Mouse (Mus musculus) induced T-regulatory cell, adult 2 months (primary cell): Measurements from ENCODE around the gene Cdkal1.

Experiments used
- DNase-seq: peaks from one replicate; pipeline ENCODE4 v3.0.0-alpha.2; 2012; ENCODE audit warnings: low read depth

Cdkal1 gene

DNA sequence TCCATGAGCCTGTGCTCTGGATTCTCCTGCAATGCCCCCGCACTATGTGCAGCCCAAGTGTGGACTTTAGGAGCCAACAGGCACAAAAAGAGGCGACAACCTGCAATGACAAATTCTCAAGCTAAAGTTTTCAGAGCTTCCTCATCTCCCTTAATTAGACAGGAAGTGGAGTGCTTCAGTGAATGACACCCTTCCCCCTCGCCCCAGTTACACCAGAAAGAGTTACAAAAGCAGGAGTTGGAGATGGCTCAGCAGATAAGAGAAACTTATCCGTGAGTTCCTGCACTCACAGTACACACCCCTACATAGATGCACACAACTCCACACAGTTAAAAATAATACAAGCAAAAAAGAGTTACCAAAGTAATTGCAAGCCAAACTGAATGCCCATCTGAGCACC is 620.4 kb downstream of the Cdkal1 start:
- DNase-seq, result no peak

DNA sequence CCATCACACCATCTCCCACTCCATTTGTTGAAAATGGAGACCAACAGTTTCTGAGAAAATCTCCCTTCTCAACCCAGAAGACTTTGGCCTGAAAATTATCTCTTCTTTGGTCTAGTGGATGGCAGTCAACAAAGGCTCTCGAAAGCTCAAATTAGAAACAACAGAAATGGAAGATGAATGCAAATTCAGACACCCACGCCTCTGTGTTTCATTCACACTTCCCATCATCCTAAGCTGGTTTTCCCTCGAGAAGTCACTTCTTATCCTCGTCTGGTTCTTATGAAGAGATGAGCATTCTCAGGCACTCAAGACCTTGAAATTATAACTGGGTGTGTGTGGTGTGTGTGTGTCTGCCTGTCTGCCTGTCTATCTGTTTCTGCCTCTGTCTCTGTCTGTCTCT is 621.0 kb downstream of the Cdkal1 start:
- DNase-seq, result no peak

DNA sequence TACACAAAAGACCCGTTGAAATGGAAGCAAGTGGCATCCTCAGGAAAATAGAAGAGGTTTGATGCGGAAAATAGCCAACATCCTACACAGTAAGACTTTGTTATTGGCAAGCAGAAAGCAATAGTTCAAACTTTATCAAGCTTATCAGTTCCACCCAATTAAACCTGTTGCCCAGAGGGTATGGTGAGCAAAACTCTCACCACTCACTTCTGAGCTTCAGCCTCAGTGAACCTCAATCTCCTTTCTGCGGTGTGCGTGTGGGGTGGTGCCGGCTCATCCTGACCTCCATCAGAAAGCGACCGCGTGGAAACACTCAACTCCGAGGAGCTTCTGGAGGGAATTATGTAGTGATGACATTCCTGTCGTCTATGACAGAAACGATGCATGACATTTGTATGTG is 621.5 kb downstream of the Cdkal1 start:
- no peak for DNase-seq

- DNase-seq, result no peak
Measured at GRCm38 (mm10) chr13:29232681-29233080, 622.8 kb downstream of the Cdkal1 start.

GRCm38 (mm10) chr13:29224815-29225214 is 630.7 kb downstream of the Cdkal1 start:
- no peak for DNase-seq

GRCm38 (mm10) chr13:29222261-29222838 is 633.1 kb downstream of the Cdkal1 start:
- no peak for DNase-seq

DNA sequence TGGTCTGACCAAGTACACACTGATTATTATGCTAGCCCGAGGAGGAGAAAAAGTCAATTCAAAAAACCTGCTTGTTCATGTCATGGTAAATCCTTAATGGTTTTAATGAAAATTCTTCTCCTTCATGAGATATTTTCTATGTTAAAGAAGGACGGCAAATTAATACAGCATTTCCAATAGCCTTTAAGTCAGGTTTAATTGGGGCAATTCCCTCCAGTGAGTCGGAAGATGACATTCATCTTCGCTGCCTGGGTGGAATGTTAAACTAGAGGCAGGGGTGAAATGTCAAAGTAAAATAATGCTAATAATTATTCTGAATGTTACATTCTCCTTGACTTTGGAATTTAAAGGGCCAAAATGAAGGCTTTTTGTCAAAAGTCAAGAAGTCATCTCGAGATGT is 633.8 kb downstream of the Cdkal1 start:
- no peak for DNase-seq

- DNase-seq, result no peak
Measured at GRCm38 (mm10) chr13:29218594-29219230, 636.8 kb downstream of the Cdkal1 start.

- peak; percentile 5 for DNase-seq
Measured at GRCm38 (mm10) chr13:29210159-29211021, 645.1 kb downstream of the Cdkal1 start.

GRCm38 (mm10) chr13:29208749-29209148 is 646.7 kb downstream of the Cdkal1 start:
- no peak for DNase-seq

- no peak for DNase-seq
Measured at GRCm38 (mm10) chr13:29203856-29204255, 651.6 kb downstream of the Cdkal1 start.

- no peak for DNase-seq
Measured at GRCm38 (mm10) chr13:29203426-29203825, 652.0 kb downstream of the Cdkal1 start.

DNA sequence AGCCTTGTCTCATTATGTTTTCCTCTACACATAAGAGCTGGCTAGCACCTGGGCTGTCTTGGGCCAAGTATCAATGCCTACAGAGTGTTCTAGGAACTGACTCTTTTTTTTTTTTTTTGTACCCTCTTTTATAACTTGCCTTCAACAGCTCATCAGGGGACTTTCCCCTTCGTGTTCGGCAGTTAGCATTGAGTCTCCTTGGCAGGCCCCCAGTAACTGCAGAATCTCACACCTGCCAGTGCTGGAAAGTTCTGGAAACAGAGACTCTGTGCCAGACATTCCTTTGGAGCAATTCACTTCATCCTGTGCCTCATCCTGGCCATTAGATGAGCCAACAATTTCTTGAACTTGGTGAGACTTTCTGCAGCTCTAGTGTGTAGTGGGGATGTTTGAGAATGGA is 652.9 kb downstream of the Cdkal1 start:
- DNase-seq, result no peak

DNA sequence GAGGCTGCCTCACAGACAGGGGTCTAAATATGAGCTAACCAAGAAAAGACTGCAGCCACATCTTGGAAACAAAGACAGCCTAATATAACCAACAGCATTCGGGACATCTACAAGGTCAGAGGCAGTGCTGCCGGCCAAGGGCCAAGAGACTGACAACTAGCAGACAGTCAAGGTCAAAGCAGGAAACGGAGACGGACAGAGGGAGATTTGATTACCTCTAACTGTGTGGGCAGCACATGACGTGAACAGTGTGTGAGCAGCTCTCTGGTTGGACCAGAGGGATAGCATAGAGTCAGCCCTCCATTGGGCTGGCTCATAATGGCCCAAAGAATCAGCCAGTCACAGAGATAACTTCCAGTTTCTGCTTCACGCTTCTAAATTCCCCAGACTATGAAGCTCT is 655.8 kb downstream of the Cdkal1 start:
- no peak for DNase-seq

- DNase-seq, result no peak
Measured at GRCm38 (mm10) chr13:29196798-29197498, 658.5 kb downstream of the Cdkal1 start.

GRCm38 (mm10) chr13:29195722-29196121 is 659.8 kb downstream of the Cdkal1 start:
- no peak for DNase-seq

- DNase-seq, result no peak
Measured at GRCm38 (mm10) chr13:29194946-29195345, 660.5 kb downstream of the Cdkal1 start.

DNA sequence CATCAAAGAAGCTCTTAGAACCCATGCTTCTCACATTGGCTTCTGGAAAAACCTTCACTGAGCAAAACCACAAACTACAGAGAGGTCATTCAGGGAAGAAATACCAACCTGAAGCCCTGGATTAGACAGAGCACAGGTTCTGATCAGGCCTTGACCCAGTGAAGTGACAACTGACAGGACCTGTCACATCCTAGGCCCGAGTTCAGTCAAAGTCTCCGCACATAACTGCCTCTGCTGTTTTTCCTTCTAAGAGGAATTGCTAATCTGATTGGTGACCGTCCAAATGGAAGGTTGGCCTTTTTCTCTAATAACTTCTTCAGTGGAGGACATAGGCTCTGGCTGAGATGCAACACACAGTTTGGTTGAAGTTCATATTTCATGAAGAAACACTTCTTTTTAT is 662.8 kb downstream of the Cdkal1 start:
- no peak for DNase-seq

DNA sequence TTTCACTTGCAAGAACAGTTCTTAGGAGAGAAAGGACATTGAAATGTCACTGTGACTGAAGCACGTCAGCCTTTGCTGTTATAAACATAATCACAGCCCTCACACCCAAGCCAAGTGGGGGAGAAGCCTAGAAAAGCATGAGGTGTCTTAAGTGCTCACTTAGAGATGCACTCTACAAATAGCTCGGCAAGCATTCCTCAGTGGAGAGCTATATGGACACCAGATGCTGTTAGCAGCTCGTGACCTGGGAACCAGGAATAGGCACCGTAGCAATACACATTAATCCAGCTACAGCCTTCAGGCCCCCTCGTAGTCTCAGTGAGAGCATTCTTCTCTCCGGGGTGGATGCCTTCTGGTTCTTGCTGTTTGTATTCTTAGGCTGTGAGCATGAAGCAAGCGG is 664.9 kb downstream of the Cdkal1 start:
- DNase-seq, result no peak

GRCm38 (mm10) chr13:29186748-29187147 is 668.7 kb downstream of the Cdkal1 start:
- no peak for DNase-seq

- no peak for DNase-seq
Measured at GRCm38 (mm10) chr13:29185545-29185944, 669.9 kb downstream of the Cdkal1 start.

GRCm38 (mm10) chr13:29184545-29184944 is 670.9 kb downstream of the Cdkal1 start:
- DNase-seq, result no peak

GRCm38 (mm10) chr13:29179861-29180260 is 675.6 kb downstream of the Cdkal1 start:
- no peak for DNase-seq
